Mouse (Mus musculus) Muller cell, postnatal 12 days (primary cell): Measurements from ENCODE around the gene Plekhh2.

Experiments used
- DNase-seq: peaks from one replicate; pipeline ENCODE4 v3.0.0-alpha.2; 2015; ENCODE audit errors: inconsistent ontology term

The Plekhh2 gene

DNA sequence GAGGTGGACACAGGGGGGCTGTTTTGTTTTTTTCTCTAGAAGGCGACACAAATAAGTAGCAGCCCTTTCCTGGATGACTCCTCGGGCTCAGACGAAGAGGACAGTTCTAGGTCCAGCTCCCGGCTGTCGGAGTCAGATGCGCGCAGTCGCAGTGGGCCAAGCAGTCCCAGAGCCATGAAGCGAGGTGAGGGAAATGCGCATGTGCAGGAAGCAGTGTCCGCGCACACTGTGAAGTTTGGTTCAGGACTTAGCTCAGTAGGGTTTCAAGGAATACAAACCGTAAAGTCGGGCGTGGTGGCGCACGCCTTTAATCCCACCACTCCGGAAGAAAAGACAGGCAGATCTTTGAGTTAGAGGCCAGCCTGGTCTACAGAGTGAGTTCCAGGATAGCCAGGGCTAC, 59.9 kb downstream of the Plekhh2 start:
- no peak for DNase-seq

DNA sequence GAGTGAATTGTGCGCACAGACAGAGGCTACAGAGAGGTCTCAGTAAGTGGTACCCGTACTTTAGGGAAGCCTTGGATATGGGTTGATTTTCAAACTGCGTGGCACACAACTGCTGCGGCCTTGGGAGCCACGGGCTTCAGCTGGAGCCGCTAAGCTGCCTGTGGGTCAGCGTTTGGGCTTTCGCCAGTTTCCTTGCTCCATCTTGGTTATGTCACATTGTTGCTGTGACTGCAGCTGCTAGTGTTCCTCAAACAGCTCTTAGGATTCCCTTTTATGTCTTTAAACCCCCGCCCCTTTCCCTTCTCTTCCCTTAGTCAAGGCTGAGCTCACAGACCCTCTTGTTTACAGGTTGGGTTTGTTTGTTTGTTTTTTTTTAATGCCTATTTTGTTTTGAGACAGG, 61.6 kb downstream of the Plekhh2 start:
- DNase-seq: no peak

DNA sequence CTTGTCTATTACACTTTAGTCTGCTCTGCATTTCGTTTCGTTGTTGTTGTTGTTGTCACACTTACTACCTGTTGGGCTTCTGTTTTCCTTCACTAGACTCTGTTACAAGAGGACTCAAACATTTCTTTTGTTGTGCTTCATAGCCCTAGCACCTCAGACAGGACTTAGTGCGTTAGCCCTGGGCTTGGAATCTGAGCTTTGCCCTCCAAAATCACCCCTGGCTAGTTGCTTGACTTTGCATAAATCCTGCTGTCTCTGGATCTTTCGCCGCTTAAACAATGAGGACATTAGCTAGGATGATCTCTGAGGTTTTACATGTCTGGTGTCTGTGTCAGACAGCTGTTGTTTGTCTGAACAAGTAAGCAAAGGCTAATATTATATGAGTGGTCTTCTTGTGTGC, 62.2 kb downstream of the Plekhh2 start:
- DNase-seq: no peak

DNA sequence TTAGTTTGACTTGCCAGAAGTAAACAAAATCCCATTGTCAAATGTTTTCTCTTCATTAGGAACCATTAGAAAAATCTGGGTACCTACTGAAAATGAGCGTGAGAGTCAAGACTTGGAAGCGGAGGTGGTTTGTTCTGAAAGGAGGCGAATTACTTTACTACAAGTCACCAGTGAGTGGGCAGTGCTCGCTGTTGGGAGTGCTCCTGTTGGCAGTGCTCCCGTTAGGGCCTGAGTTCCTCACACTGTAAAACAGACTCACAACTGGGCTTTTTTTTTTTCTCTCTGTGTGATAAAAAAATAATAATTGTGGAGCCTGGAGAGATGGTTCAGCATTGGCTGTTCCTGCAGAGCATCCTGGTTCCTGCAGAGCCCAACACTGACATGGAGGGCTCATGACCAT, 63.4 kb downstream of the Plekhh2 start:
- no peak for DNase-seq

DNA sequence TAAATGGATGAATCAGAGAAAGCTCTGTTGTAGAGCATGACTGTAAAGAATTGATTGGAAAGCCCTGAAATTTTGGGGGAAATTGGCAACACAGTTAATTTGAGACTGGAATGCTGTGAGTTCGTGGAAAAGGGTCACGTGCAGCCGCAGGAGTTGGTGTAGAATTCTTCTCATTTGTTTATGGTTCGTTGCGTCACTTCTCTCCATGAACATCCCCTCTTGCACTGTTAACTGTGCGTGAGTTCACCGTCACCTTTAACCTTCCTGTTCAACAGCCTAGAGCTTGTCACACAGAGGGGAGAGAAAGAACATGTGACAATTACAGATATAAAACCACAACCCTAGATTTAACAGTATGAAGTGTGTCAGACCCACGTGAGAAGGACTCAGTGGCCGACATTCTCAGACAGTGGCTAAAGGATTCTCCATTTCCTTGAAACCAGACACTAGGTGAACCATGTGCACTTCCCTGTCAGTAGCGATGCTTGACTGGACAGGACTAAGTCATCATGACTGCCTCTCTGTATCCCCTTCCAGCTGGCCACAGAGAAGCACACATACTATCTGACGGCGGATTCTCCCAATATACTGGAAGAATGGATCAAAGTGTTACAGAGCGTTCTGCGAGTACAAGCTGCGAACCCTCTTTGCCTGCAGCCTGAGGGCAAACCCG, 65.1 kb downstream of the Plekhh2 start:
- peak; percentile 67 for DNase-seq

DNA sequence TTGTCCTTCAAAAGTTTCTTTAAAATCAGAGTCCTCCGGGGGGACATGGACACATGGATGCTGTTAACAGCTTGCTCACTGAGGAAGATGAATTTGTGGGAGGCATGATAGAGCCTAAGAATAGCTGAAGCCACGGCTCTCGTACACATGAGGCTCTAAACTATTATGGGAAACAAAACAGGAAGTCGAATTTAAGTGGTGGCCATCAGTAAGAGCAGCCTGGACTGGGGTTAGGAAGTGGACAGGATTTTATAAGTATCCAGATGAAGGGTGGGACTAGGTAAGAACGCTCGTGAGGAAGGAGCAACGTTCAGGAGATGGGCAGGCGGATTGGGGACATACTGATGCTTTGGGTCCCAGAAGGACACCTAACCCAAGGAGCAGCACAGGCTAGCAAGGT, 67.6 kb downstream of the Plekhh2 start:
- no peak for DNase-seq

DNA sequence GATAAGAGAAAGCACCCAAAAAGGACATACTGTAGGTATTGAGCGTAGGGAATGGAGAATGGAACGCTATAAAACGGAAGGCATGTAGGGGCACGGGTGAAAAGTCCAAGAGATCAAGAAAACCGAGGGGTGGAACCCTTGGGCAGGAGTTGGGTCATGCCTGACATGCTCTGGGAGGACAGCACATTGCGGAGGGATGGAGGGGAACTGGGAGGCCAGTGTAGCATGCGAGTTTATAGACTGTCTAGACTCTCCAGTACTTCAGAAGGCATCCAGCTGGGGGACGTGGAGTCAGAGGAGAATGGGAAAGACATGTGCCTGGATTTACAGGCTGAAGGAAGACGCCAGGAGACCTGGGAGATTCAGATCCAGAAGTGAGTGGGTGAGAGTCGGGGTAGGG, 68.1 kb downstream of the Plekhh2 start:
- DNase-seq: no peak

DNA sequence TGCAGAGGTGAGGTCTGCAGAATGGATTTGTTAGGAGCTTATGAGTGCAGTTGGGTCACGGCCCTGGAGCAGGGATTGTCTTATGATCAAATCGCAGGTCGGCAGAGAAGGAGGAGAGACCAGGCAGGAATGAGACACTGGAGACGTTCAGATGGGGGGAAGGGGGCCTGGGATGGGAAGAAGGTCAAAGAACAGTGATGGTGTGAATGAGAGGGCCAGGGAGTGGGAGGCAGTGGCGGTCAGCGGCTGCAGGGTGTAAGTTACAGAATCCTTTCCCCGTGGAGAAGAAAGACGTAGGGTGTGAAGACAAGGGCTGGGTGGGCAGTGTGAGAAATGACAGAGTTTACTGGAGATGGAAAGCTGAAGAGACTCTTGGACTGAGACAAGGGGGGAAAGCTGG, 69.1 kb downstream of the Plekhh2 start:
- DNase-seq: no peak

DNA sequence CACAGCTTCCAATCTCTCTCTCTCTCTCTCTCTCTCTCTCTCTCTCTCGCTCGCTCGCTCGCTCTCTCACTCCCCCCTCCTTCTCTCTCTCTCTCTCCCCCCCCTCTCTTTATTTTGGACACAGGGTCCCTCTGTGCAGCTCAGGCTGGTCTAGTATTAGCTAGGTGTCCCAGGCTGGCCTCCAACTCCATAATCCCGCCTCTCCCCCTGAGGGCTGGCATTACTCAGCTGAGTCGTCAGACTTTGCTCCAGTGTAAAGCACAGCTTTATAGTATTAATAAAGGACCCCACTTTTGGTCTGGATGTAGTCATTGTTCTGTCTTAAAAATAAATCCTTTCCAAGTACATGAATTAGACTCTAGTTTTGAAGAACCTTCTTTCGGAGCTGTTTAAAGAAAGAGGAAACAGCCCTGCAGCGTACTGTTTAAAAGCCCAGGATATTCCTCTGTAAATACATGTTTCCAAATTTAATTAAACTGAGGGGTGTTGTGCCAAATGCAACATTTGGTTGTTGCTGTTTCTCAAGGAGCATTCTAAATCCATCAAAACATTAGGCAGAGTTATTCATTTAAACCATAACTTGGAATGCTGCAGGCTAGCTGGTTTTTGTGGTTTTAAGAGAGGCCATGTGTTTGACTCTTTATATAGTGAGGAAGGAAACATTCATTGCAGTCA, 70.2 kb downstream of the Plekhh2 start:
- no peak for DNase-seq

DNA sequence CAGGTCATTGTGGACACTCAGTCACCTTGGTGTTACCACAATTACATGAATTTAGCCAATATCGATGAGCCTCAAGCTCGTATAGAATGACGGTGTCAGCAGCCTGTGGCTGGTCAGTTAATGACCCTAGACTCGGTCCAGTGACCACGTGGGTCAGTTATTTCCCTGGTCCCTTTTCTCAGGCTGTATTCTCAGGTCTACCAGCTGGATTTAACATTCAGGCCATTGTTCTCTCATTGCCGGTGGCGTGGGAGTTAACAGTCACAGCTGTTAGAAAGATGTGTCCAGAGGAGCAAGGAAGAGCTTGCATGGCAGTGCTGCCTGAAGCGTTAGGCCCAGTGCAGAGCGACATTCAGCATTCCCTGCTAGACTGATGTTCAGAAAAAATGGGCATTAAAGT, 72.4 kb downstream of the Plekhh2 start:
- DNase-seq: no peak

DNA sequence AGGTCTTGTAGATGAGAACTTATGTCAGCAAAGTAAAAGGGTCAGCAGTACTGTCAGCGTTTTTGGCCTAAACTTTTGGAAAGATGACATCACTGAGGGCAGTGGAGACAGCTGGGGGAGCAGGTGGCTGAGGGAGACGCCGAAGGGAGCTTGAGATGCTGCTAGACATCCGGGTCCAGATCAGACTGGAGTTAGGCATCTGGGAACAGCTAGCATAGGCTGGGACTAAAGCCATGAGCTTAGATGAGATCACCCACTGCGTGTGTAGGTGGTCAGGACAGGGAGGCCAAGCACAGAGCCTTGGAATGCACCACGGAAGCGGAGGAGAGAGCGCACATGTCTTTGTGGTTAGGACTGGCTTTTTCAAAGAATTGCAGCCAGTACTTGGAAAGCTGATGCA, 73.4 kb downstream of the Plekhh2 start:
- peak; percentile 24 for DNase-seq

DNA sequence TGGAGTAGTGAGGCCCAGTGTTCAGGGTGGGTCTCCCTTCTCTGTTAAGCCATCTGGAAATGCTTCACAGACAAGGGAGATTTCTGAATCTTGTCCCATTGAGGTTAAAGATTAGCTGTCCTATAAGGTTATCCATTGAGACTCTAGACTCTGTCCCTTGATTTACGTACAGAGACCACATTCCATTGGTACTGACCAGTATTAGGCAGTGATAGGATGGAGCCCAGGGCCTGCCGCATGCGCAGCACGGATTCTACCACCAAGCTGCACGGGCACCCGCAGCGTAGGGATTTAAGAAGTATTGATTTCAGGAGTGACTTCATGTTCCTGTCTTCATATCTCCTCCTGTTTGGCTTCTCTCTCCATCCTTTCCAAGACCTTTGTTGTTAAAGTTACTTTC, 78.4 kb downstream of the Plekhh2 start:
- DNase-seq: no peak

DNA sequence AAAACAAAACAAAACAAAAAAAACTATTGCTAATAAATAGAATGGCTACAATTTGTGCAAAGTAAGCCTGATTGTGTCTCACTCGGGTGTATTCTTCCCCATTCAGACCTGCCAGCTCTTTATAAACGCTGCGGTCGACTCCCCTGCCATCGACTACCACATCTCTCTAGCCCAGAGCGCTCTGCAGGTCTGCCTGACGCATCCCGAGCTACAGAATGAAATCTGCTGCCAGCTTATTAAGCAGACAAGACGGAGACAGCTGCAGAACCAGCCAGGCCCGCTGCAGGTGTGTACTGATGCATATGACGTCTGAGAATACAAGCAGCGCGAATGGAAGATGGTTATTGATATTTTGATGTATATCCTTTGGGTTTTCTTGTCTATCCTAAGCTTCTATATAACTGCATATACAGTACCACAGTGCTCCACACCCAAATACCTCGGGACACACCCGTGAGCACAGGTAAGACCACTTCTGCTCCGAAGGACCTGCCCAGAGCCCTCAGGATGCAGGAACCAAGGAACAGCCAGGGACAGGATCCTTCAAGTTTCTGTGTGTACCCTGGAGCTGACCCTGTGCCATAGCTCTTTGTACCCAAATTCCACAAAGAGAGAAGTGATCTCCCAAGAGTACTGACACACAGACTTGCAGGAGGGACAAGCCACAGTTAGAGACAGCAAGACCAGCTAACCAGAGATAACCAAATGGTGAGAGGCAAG, 79.9 kb downstream of the Plekhh2 start:
- no peak for DNase-seq

DNA sequence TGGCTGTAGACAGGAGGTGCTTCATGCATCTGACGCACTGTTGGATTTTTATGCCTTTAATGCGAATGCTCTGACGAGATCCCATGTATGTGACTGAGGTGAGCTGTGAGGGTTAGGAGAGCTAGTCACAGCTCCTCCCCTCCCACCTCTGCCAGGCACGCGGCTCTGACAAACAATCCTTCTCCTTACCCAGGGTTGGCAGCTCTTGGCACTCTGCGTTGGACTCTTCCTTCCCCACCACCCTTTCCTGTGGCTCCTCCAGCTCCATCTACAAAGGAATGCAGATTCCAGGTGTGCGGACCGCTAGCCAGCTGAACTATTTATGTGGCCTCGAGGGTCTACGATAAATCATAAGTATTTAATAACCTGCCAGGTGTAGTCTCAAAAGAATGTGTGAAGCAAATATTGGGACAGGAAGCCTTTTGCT, 84.3 kb downstream of the Plekhh2 start:
- DNase-seq: no peak

DNA sequence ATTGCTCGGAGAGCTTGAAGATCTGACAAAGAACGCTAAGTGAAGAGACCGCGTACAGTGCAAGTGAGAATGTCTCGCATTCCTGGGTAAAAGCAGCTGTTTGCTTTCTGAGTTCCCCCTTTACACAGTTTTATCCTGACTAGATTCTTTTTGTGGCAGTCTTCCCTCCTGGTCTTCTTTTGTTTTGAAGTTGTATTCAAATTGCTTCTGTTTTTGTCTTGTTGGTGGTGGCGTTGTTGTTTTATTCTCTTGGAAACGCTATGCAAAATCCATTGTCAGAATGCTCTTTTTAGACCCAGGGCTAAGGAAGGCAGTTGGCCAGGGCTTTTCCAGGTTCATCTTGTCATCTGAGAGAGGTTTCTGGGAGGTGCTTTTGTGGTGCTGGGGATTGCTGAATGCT, 84.8 kb downstream of the Plekhh2 start:
- DNase-seq: no peak

DNA sequence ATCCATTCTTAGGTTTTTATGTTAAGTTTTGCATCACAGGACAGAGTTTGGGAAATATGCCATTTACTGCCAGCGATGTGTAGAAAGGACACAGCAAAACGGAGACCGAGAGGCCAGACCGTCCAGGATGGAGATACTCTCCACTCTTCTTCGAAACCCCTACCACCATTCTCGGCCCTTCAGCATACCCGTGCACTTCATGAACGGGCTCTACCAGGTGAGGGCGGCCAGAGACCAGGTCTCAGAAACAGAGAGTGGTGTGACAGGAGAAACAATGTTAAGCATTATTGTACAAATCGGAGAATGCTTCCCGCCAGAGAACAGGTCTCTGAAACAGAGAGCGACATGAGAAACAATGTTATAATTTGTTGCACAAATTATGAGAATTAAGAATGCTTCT, 86.2 kb downstream of the Plekhh2 start:
- DNase-seq: no peak

DNA sequence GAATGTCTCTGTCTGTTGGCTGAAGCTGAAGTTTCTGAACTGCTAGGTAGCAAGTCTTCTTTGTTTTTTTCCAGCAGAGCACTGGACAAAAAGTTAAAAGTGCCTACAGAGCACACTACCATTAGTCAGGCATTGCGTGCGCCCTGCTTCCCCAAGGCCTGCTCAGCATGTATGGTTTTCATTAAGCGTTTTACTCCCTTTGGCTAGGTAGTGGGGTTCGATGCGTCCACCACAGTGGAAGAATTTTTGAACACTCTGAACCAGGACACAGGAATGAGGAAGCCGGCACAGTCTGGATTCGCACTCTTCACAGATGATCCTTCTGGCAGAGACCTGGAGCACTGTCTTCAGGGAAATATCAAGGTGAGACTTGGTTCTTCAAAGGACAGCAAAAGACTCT, 87.2 kb downstream of the Plekhh2 start:
- no peak for DNase-seq

DNA sequence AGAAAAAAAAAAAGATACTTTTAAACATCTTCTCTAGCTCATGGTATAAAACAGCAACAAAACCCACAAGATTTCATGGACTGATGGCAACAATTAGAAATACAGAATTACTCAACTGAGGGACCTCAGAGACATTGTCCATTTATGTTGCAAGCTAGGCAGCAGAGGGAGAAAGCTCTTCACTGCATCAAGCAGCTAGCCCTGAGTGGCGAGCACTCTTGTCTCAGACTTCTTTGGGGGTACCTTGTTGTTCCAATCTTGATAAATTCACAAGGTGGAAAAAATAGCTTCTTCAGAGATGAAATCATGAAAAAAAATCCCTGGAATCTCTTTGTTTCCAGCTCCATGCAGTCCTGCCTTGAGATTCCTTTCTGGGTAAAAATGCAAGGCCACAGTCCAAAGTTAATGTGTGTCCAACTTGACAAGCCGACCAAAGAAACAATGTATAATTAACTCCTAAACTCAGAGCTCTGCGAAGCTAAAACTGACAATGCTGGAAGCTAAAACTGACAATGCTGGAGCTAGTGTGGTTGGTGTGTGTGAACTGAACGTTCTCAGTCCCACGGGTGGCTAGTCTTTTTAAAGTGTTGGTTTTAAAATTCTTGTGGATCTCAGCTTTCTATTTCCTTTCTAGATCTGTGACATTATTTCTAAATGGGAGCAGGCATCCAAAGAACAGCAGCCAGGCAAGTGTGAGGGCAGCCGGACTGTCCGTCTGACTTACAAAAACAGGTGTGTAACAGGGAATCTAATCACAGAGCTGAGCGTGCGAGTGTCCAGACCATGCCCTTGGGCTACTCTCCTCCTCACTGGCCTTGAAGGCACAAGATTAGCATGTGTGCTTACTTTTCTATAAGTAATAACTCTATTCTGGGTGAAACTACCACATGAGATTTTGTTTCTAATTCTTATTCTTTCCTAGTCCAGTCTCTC, 88.6 kb downstream of the Plekhh2 start:
- DNase-seq: peak; percentile 85

DNA sequence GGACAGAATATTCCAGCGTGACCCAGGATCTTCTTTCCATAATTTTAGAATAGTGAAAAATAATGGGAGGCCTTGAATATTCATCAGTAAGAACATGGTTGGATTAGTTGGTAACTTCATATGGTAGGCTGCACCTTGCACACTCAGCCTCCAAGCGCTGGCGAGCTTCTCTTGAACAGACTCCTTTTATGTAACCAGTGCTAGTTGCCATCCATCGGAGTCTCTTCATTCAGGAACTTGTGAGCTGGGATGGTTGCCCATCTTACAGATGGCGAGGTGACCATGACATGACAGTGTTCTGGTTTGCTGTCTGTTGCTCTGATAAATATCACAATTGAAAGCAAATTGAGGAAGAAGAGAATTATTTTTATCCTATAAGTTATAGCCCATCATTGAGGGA, 90.1 kb downstream of the Plekhh2 start:
- no peak for DNase-seq

DNA sequence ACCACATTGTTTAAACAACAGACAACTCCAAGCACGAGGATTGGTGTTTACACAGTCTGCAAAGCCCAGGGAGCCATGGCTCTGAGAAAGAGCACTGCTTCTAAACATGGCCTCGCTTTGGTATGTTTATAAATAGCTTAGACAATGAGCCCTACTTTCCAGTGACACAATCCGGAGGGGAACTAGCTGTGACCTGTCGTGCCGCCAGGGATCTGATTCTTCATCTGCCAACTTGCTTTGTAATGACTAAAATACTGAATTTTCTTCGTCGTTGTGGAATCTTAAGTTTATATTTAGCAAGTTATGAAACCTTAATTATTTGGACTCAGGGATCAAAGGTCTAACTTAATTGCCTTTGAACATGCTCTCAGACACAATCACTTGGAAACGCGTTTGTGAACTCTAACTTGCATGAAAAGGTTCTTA, 91.5 kb downstream of the Plekhh2 start:
- DNase-seq: peak; percentile 72

DNA sequence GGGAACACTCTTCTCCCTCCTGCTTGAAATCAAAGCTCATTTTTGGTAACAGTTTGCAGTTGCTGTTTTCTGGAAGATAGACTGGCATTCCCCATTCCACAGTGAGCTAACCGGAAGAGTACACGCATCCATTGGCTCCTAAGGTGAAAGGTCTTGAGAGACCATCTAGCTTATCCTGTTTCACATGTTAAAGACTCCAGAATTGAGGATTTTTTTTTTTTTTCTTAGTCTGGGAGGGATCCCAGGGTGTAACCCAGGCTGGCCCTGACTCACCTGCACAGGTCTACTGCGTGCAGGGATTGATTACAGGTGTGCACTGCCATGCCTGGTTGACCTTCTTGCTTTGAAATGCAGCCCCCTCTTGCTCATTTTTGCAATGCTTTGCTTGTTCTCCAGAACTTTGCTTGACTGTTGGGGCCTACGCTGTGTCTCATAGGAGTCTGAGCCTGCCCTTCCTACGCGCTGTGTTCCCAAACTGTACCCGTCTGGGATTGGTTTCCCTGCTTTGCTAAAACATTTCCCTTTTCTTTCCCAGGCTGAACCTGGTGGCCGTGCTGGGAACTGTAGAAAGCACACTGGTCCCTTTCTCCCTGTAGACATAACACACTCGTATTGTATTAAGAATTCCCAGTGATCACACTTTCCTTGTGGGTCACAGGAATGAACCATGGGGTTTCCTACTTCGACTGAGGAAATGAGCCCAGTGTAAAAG, 92.2 kb downstream of the Plekhh2 start:
- no peak for DNase-seq
